Mouse (Mus musculus): ENCODE measurements around the gene Mat2a. TPM values are rescaled to one million over a fixed set of nuclear protein-coding genes. Genes with fewer than 3 reads are reported as not detected.

The Mat2a gene
- polyA plus RNA-seq, 1 experiment = 177 TPM

GRCm38 (mm10) chr6:72415964-72416772 is 23.2 kb downstream of the Mat2a start:
- DNase-seq (ENCODE audit: low read depth) = peak; percentile 90

- no peak for DNase-seq (ENCODE audit: low read depth)
These were observed 24.2 kb downstream of the Mat2a start for GRCm38 (mm10) chr6:72415181-72415580.

GRCm38 (mm10) chr6:72414076-72414756 is 25.1 kb downstream of the Mat2a start, which contains the start of gene Ggcx:
TSS of gene Ggcx (plus strand) at chr6:72414308.
- DNase-seq (ENCODE audit: low read depth) = no peak

GRCm38 (mm10) chr6:72410518-72410917 is 28.8 kb downstream of the Mat2a start:
- no peak for DNase-seq (ENCODE audit: low read depth)

GRCm38 (mm10) chr6:72410003-72410402 is 29.4 kb downstream of the Mat2a start:
- no peak for DNase-seq (ENCODE audit: low read depth)

- no peak for DNase-seq (ENCODE audit: low read depth)
These were observed 29.8 kb downstream of the Mat2a start for GRCm38 (mm10) chr6:72409567-72409966.

GRCm38 (mm10) chr6:72407119-72407518 is 32.2 kb downstream of the Mat2a start:
- no peak for DNase-seq (ENCODE audit: low read depth)

- DNase-seq (ENCODE audit: low read depth) = no peak
These were observed 34.0 kb downstream of the Mat2a start for GRCm38 (mm10) chr6:72405356-72405755.

GRCm38 (mm10) chr6:72401875-72402274 is 37.5 kb downstream of the Mat2a start:
- no peak for DNase-seq (ENCODE audit: low read depth)

GRCm38 (mm10) chr6:72399967-72400366 is 39.4 kb downstream of the Mat2a start:
- no peak for DNase-seq (ENCODE audit: low read depth)

GRCm38 (mm10) chr6:72396837-72397251 is 42.5 kb downstream of the Mat2a start:
- no peak for DNase-seq (ENCODE audit: low read depth)

- DNase-seq (ENCODE audit: low read depth) = no peak
These were observed 47.0 kb downstream of the Mat2a start for GRCm38 (mm10) chr6:72392341-72392740.

GRCm38 (mm10) chr6:72390795-72391521 is 48.4 kb downstream of the Mat2a start:
- DNase-seq (ENCODE audit: low read depth) = no peak

- no peak for DNase-seq (ENCODE audit: low read depth)
These were observed 49.2 kb downstream of the Mat2a start, which contains the start of gene Vamp8 for GRCm38 (mm10) chr6:72389941-72390771. TSS of gene Vamp8 (minus strand) at chr6:72390703.

- DNase-seq (ENCODE audit: low read depth) = no peak
These were observed 49.9 kb downstream of the Mat2a start for GRCm38 (mm10) chr6:72389471-72389940.

- no peak for DNase-seq (ENCODE audit: low read depth)
These were observed 50.5 kb downstream of the Mat2a start for GRCm38 (mm10) chr6:72388791-72389329.

- no peak for DNase-seq (ENCODE audit: low read depth)
These were observed 51.1 kb downstream of the Mat2a start for GRCm38 (mm10) chr6:72388266-72388665.

GRCm38 (mm10) chr6:72387816-72388215 is 51.5 kb downstream of the Mat2a start:
- DNase-seq (ENCODE audit: low read depth) = no peak

- no peak for DNase-seq (ENCODE audit: low read depth)
These were observed 52.8 kb downstream of the Mat2a start for GRCm38 (mm10) chr6:72386561-72386960.

- DNase-seq (ENCODE audit: low read depth) = no peak
These were observed 54.1 kb downstream of the Mat2a start for GRCm38 (mm10) chr6:72385258-72385657.

GRCm38 (mm10) chr6:72383952-72384351 is 55.4 kb downstream of the Mat2a start:
- no peak for DNase-seq (ENCODE audit: low read depth)
